Mouse (Mus musculus) liver (tissue): ENCODE data around the gene Ccdc90b.

ENCODE experiments used
- DNase-seq: peaks from one replicate; pipeline ENCODE4 v3.0.0-alpha.2; 2020; ENCODE audit warnings: mixed read lengths

The Ccdc90b gene

GRCm38 (mm10) chr7:92560986-92561876 is at the start of gene Ccdc90b:
TSS of gene Ccdc90b (plus strand) at chr7:92561149.
- peak; percentile 86 for DNase-seq

- no peak for DNase-seq
Observed at GRCm38 (mm10) chr7:92520397-92520796, 40.6 kb upstream of the Ccdc90b start.

GRCm38 (mm10) chr7:92520820-92521219 is 40.1 kb upstream of the Ccdc90b start:
- DNase-seq, result peak; percentile 5

- DNase-seq, result no peak
Observed at GRCm38 (mm10) chr7:92529245-92529644, 31.7 kb upstream of the Ccdc90b start.

- DNase-seq, result no peak
Observed at GRCm38 (mm10) chr7:92532351-92533036, 28.5 kb upstream of the Ccdc90b start.

GRCm38 (mm10) chr7:92546763-92547162 is 14.2 kb upstream of the Ccdc90b start:
- DNase-seq, result no peak

GRCm38 (mm10) chr7:92550248-92550989 is 10.5 kb upstream of the Ccdc90b start:
- no peak for DNase-seq

- no peak for DNase-seq
Observed at GRCm38 (mm10) chr7:92550990-92551392, 10.0 kb upstream of the Ccdc90b start.

- DNase-seq, result no peak
Observed at GRCm38 (mm10) chr7:92558744-92559143, 2.2 kb upstream of the Ccdc90b start.

- no peak for DNase-seq
Observed at GRCm38 (mm10) chr7:92566775-92567174, 5.8 kb downstream of the Ccdc90b start.

- no peak for DNase-seq
Observed at GRCm38 (mm10) chr7:92580491-92581207, 19.7 kb downstream of the Ccdc90b start.

GRCm38 (mm10) chr7:92583567-92583966 is 22.6 kb downstream of the Ccdc90b start:
- DNase-seq, result no peak

GRCm38 (mm10) chr7:92589986-92590385 is 29.0 kb downstream of the Ccdc90b start:
- DNase-seq, result no peak

- no peak for DNase-seq
Observed at GRCm38 (mm10) chr7:92590842-92591241, 29.9 kb downstream of the Ccdc90b start.

GRCm38 (mm10) chr7:92604961-92605360 is 44.0 kb downstream of the Ccdc90b start:
- DNase-seq, result no peak

- DNase-seq, result no peak
Observed at GRCm38 (mm10) chr7:92610830-92611229, 49.9 kb downstream of the Ccdc90b start.

GRCm38 (mm10) chr7:92624488-92624887 is 63.5 kb downstream of the Ccdc90b start:
- DNase-seq, result no peak

- DNase-seq, result no peak
Observed at GRCm38 (mm10) chr7:92630167-92630566, 69.2 kb downstream of the Ccdc90b start.
